Comparison of ENCODE assay signal across 11 mouse cellular contexts in the genomic region with DNA sequence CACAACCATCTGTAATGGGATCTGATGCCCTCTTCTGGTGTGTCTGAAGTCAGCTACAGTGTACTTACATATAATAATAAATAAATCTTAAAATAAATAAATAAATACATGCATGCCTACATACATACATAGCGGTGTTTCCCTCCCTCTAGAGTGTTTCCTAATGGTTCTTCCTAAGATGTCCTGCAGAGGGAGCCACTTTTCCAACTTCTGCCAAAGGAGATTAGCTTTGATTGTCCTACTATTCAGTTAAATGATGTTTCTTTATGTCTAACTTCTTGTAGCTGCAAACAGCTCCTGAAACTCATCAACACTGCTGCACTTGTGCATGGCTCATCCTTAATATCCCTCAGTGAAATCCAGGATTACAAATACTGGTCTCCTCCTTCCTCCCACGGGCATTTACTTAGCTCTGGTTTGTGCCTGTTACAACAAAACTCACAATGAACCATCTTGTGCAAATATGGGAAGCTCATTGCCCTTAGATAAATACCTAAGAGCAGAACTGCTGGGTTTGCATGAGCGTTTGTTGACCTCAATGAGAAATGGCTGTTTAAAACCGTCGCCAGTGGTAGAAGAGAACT. TPM values are rescaled to one million over a fixed set of nuclear protein-coding genes. Genes with fewer than 3 reads are reported as not detected.
DNase-seq lines count a peak whose midpoint lies in the region; ATAC-seq and TF ChIP-seq lines count a peak whose summit lies in the region.
"Had no signal": no experiment of that assay in that cellular context is flagged by ENCODE, and none has a peak within 500 bp of the region (broad histone marks: within the 10 kb centered on the region; RNA-seq: fewer than 3 reads in every experiment).

No protein-coding gene starts in this region.

- no peaks in the 10 kb centered on the region for H3K4me1 ChIP-seq in intestine, postnatal 0 days (replicated peaks; ENCODE audit: control insufficient read depth, insufficient read depth, low read length)
- H3K4me1 ChIP-seq in intestine, embryonic 15.5 days (replicated peaks): no peaks in the 10 kb centered on the region
- no peaks in the 10 kb centered on the region for H3K4me1 ChIP-seq in ES-E14 (ENCODE audit: control insufficient read depth in 2 of 2, insufficient read depth in 2 of 2, low read length in 2 of 2, poor library complexity in 1 of 2)
- H3K4me1 ChIP-seq: embryonic facial prominence, embryonic 15.5 days had no signal

- 62% methylated on average over 5 of the region's 5 CpGs for WGBS in intestine, postnatal 0 days
- WGBS in intestine, embryonic 15.5 days: 62% methylated on average over 5 of the region's 5 CpGs

- no peak overlapping the region for H3K4me3 ChIP-seq in intestine, postnatal 0 days (ENCODE audit: low read depth, low read length)
- no peak overlapping the region for H3K4me3 ChIP-seq in intestine, embryonic 15.5 days (replicated peaks)
- no peak overlapping the region for H3K4me3 ChIP-seq in ES-E14 (ENCODE audit: insufficient read depth in 1 of 2, low read depth in 1 of 2, low read length in 2 of 2, poor library complexity in 1 of 2, severe bottlenecking in 1 of 2)
- H3K4me3 ChIP-seq: embryonic facial prominence, embryonic 15.5 days; hindbrain, embryonic 10.5 days had no signal

- in situ Hi-C loops in ES-E14 (cut with MboI; ENCODE audit: low sequenced_read_pairs in 2 of 2, unreplicated experiment in 2 of 2): loop anchor here (10.0 to 25.0 kb wide), 2 partner anchors 256 to 258 kb away; no protein-coding TSS in a partner anchor

- H3K9ac ChIP-seq in intestine, postnatal 0 days (ENCODE audit: low read depth, low read length): no peak overlapping the region
- no peak overlapping the region for H3K9ac ChIP-seq in intestine, embryonic 15.5 days
- no peak overlapping the region for H3K9ac ChIP-seq in ES-E14 (ENCODE audit: insufficient read depth, low read depth, low read length, poor library complexity, severe bottlenecking)
- H3K9ac ChIP-seq: embryonic facial prominence, embryonic 15.5 days had no signal

- no peak overlapping the region for H3K27ac ChIP-seq in intestine, postnatal 0 days (ENCODE audit: low read depth, low read length)
- H3K27ac ChIP-seq in intestine, embryonic 15.5 days: no peak overlapping the region
- H3K27ac ChIP-seq in ES-E14 (ENCODE audit: insufficient read depth, low read depth, low read length, poor library complexity, severe bottlenecking): no peak overlapping the region
- H3K27ac ChIP-seq: embryonic facial prominence, embryonic 15.5 days; hindbrain, embryonic 10.5 days had no signal

- no peaks in the 10 kb centered on the region for H3K9me3 ChIP-seq in intestine, postnatal 0 days (ENCODE audit: control insufficient read depth)
- no peaks in the 10 kb centered on the region for H3K9me3 ChIP-seq in intestine, embryonic 15.5 days
- no peaks in the 10 kb centered on the region for H3K9me3 ChIP-seq in ES-E14 (ENCODE audit: control insufficient read depth, insufficient read depth, low read depth, low read length)
- H3K9me3 ChIP-seq: embryonic facial prominence, embryonic 15.5 days; hindbrain, embryonic 10.5 days had no signal

- no peaks in the 10 kb centered on the region for H3K27me3 ChIP-seq in intestine, postnatal 0 days (replicated peaks; ENCODE audit: control insufficient read depth, insufficient read depth, low read length)
- H3K27me3 ChIP-seq in intestine, embryonic 15.5 days (replicated peaks): no peaks in the 10 kb centered on the region
- H3K27me3 ChIP-seq: embryonic facial prominence, embryonic 15.5 days had no signal

- H3K36me3 ChIP-seq in intestine, postnatal 0 days (ENCODE audit: control insufficient read depth, insufficient read depth): no peaks in the 10 kb centered on the region
- H3K36me3 ChIP-seq in intestine, embryonic 15.5 days: no peaks in the 10 kb centered on the region
- H3K36me3 ChIP-seq in ES-E14 (ENCODE audit: control insufficient read depth, insufficient read depth, low read length, poor library complexity, severe bottlenecking): no peaks in the 10 kb centered on the region
- H3K36me3 ChIP-seq: embryonic facial prominence, embryonic 15.5 days; hindbrain, embryonic 10.5 days had no signal

- TF ChIP-seq CTCF in intestine, postnatal 0 days (IDR thresholded peaks at IDR 0.05; ENCODE audit: low read depth): peak; percentile 74

- H3K4me2 ChIP-seq in intestine, postnatal 0 days (replicated peaks; ENCODE audit: low read depth): no peak overlapping the region
- H3K4me2 ChIP-seq in intestine, embryonic 15.5 days (replicated peaks): no peak overlapping the region
- H3K4me2 ChIP-seq: embryonic facial prominence, embryonic 15.5 days had no signal

- DNase-seq in 416B (ENCODE audit: low read depth) (peak; percentile 20), ES-E14 (ENCODE audit: low read depth, low spot score) (peak; percentile 24)
- DNase-seq in induced T-regulatory cell, adult 2 months (ENCODE audit: low read depth): peak; percentile 2
- DNase-seq in frontal cortex, postnatal 10 days (ENCODE audit: low spot score in 2 of 2): no peak
- DNase-seq in ovary, postnatal 36 days (ENCODE audit: low spot score): no peak

- no peak for ATAC-seq in intestine, postnatal 0 days
- ATAC-seq in intestine, embryonic 15.5 days: no peak
- no peak for ATAC-seq in cerebellum, adult (ENCODE audit: insufficient number of reproducible peaks, low FRiP score, low TSS enrichment)
- ATAC-seq: activated CD4-positive, CD25-positive, alpha-beta regulatory T cell, adult 4 months had no signal

TF ChIP-seq in ES-E14, 5 proteins besides CTCF, POLR2A, EP300 and RAD21:
- TF ChIP-seq HCFC1 (IDR thresholded peaks at IDR 0.05; ENCODE audit: borderline replicate concordance, insufficient read depth, low read length) (no peak), ZC3H11A (IDR thresholded peaks at IDR 0.05; ENCODE audit: borderline replicate concordance, low read depth, low read length) (peak; percentile 31; the same call in 1 of the 2 replicates)
TF ChIP-seq in ES-E14: peak in this region for 1.

RNA-seq across cellular contexts. Expression of a gene that starts 47.5 kb away (rescaled TPM):
- polyA plus RNA-seq in intestine, postnatal 0 days (2015; fragmentation: Nextera tagmentation; extraction: Ambion mirVana): 8.2 and 9.1 TPM in 2 replicates
- polyA plus RNA-seq in intestine, embryonic 15.5 days (2015; fragmentation: Nextera tagmentation; extraction: Ambion mirVana): 13.4 and 16.7 TPM in 2 replicates
- total RNA-seq in ES-E14 (2012; rRNA removed): 7.6 and 10.6 TPM in 2 replicates
- polyA plus RNA-seq: activated CD4-positive, CD25-positive, alpha-beta regulatory T cell, adult 4 months had no signal

Comparison
In these comparisons a context has a peak if more than half of its experiments do, and no peak if none do; other contexts are left out.
1. DNase-seq: peak in 416B (single experiment), ES-E14 (single experiment) and induced T-regulatory cell, adult 2 months (single experiment); none in frontal cortex, postnatal 10 days (0 of 2) and ovary, postnatal 36 days (single experiment).